Mouse (Mus musculus): Measurements from ENCODE around the gene Bmp8a.

- TF ChIP-seq CTCF (IDR thresholded peaks at IDR 0.05; ENCODE audit: control insufficient read depth, insufficient read depth, low read length) (no peak), POLR2A (IDR thresholded peaks at IDR 0.05; ENCODE audit: borderline replicate concordance, control insufficient read depth, low read depth, low read length) (no peak)
Observed at GRCm38 (mm10) chr4:123382051-123382450, 39.0 kb upstream of the Bmp8a start.
